Mouse (Mus musculus) heart, embryonic 12.5 days (tissue): ENCODE data around the gene Kdm5a. TPM values are rescaled to one million over a fixed set of nuclear protein-coding genes. Genes with fewer than 3 reads are reported as not detected.

ENCODE experiments used
- ATAC-seq: fragments of 200-750 bp; cut with Nextera tagmentation; 2 replicates; pipeline ENCODE4 v1.8.0; 2017; ENCODE audit warnings: moderate TSS enrichment, moderate library complexity; ENCODE audit not compliant: insufficient number of reproducible peaks, low FRiP score
- H3K27ac ChIP-seq: fragments of 300-500 bp; sonication (generic); 2 replicates; pipeline ENCODE4 v1.5.1; 2016; ENCODE audit warnings: mild to moderate bottlenecking, moderate library complexity; ENCODE audit not compliant: poor library complexity, severe bottlenecking
- H3K27me3 ChIP-seq: fragments of 300-500 bp; sonication (generic); replicated peaks from 2 replicates; pipeline ENCODE4 v1.6.1; 2016; ENCODE audit warnings: mild to moderate bottlenecking, moderate library complexity
- H3K36me3 ChIP-seq: fragments of 300-500 bp; sonication (generic); 2 replicates; pipeline ENCODE4 v1.6.1; 2016; ENCODE audit warnings: mild to moderate bottlenecking, moderate library complexity
- H3K4me1 ChIP-seq: fragments of 300-500 bp; sonication (generic); replicated peaks from 2 replicates; pipeline ENCODE4 v1.6.1; 2016; ENCODE audit warnings: mild to moderate bottlenecking
- H3K4me2 ChIP-seq: fragments of 300-500 bp; sonication (generic); 2 replicates; pipeline ENCODE4 v1.6.1; 2016; ENCODE audit warnings: mild to moderate bottlenecking, moderate library complexity
- H3K4me3 ChIP-seq: fragments of 300-500 bp; sonication (generic); 2 replicates; pipeline ENCODE4 v1.5.1; 2016; ENCODE audit warnings: mild to moderate bottlenecking
- H3K9ac ChIP-seq: fragments of 300-500 bp; sonication (generic); 2 replicates; pipeline ENCODE4 v1.6.1; 2016; ENCODE audit warnings: mild to moderate bottlenecking, moderate library complexity
- H3K9me3 ChIP-seq: fragments of 300-500 bp; sonication (generic); replicated peaks from 2 replicates; pipeline ENCODE4 v1.6.1; 2016; ENCODE audit warnings: mild to moderate bottlenecking, moderate library complexity
- WGBS: fragments of 180-500 bp; shearing (Covaris S2); methylation state at CpG from one replicate; pipeline ENCODE4 v1.1.7; 2016; 5-methylcytosine and 5-hydroxymethylcytosine counted together
- polyA plus RNA-seq: library from polyadenylated mRNA; unstranded; fragments of >200 nt; fragmentation: Nextera tagmentation; extraction: Ambion mirVana; gene quantifications from 2 replicates; pipeline ENCODE4 v1.2.1, GENCODE M21; 2016

Kdm5a gene
- polyA plus RNA-seq, 1 experiment from 2014 or later: 41.7 TPM

DNA sequence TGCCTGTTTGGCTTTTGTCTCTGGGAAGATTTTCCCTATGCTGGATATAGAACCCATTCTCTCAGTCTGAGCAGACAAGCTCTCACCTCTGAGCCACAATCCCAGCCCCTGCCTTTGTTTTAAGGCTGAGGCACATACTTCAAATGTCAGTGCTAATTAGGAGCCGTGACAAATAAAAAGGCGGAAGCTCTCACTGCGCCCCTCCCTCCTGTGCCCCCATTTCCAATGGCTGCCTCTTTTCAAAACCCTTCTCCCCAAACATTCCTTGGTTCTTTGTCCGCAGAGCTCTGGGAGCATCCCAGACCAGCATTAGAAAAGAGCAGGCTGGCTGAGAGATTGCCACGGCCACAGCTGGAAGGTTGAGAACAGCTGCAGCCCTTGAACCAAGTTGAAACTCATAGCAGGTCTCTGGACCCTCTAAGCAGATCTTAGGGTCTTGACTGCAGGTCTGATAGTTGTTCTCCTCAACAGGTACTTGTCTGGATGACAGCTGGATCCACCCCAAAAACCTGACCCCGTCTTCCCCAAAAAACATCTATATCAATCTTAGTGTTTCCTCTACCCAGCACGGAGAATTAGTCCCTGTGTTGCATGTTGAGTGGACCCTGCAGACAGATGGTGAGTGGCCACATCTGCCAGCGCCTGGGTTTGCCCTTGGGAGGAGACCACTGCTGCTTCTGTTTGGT, 108.7 kb downstream of the Kdm5a start:
- peak overlapping the region; percentile 75 for H3K27ac ChIP-seq
- no peaks in the 10 kb centered on the region for H3K36me3 ChIP-seq
- no peak for ATAC-seq
- no peak overlapping the region for H3K4me3 ChIP-seq
- 37% methylated on average over 8 of the region's 8 CpGs for WGBS
- H3K27me3 ChIP-seq: no peaks in the 10 kb centered on the region
- no peak overlapping the region for H3K9ac ChIP-seq
- H3K4me2 ChIP-seq: peak overlapping the region; percentile 40; the same call in 1 of the 2 replicates
- peaks cover 39% of the 10 kb centered on the region for H3K4me1 ChIP-seq
- H3K9me3 ChIP-seq: no peaks in the 10 kb centered on the region

DNA sequence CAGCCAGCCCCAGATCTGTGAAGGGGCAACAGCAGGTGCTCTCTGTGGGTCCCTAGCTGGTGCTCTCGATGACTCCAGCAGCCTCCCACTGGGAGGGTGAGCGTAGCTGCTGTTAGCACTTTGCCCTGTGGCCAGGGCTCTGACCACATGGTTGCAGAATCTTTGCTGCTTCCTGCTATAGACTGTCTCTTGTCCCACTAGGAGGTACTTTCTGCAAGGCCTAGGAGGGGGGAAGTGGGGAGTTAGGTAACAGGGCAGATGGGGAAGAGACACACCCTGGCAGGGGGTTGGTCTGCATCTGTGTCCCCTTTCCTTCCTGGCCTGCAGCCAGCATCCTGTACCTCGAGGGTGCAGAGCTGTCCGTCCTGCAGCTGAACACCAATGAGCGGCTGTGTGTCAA, 109.5 kb downstream of the Kdm5a start:
- Histone ChIP-seq H3K27me3 (no peaks in the 10 kb centered on the region), H3K9me3 (no peaks in the 10 kb centered on the region), H3K4me2 (no peak overlapping the region), H3K4me1 (peaks cover 39% of the 10 kb centered on the region), H3K36me3 (no peaks in the 10 kb centered on the region), H3K27ac (no peak overlapping the region), H3K9ac (no peak overlapping the region), H3K4me3 (no peak overlapping the region)
- no peak for ATAC-seq
- 40% methylated on average over 5 of the region's 5 CpGs for WGBS

GRCm38 (mm10) chr6:120475288-120475687, 111.4 kb downstream of the Kdm5a start:
- no peaks in the 10 kb centered on the region for H3K27me3 ChIP-seq
- 83% methylated on average over 8 of the region's 8 CpGs for WGBS

DNA sequence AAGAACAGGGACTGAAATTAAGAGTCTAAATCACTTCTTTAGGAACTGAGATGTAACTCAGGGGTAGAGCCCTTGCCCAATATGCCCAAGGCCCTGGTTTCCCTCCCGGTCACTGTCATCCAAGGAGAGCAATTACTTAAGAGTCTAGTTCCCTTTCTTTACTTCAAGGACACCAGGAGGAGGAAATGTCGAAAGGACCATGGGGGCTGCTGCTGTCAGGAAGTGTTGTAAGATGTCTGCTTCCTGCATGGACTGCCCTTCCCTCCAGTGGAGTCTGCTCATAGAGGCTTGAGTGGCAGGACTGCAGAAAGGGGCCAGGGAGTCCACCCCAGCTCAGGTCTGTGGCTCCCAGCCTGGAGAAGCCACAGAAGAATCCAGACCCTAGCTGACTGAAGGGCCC, 115.4 kb downstream of the Kdm5a start:
- WGBS: 72% methylated on average over 2 of the region's 2 CpGs
- Histone ChIP-seq H3K4me1 (peaks cover 12% of the 10 kb centered on the region), H3K9me3 (no peaks in the 10 kb centered on the region), H3K27me3 (peaks cover 6% of the 10 kb centered on the region; the same call in 1 of the 2 replicates), H3K9ac (no peak overlapping the region), H3K36me3 (peaks cover 7% of the 10 kb centered on the region; the same call in 1 of the 2 replicates), H3K27ac (no peak overlapping the region), H3K4me3 (no peak overlapping the region), H3K4me2 (no peak overlapping the region)
- ATAC-seq: no peak

More at GRCm38 (mm10) chr6:120475288-120475687, 111.4 kb downstream of the Kdm5a start:
- Histone ChIP-seq H3K9me3 (no peaks in the 10 kb centered on the region), H3K4me1 (peaks cover 34% of the 10 kb centered on the region), H3K27ac (no peak overlapping the region), H3K36me3 (no peaks in the 10 kb centered on the region), H3K9ac (no peak overlapping the region), H3K4me2 (no peak overlapping the region), H3K4me3 (no peak overlapping the region)
- ATAC-seq: no peak

DNA sequence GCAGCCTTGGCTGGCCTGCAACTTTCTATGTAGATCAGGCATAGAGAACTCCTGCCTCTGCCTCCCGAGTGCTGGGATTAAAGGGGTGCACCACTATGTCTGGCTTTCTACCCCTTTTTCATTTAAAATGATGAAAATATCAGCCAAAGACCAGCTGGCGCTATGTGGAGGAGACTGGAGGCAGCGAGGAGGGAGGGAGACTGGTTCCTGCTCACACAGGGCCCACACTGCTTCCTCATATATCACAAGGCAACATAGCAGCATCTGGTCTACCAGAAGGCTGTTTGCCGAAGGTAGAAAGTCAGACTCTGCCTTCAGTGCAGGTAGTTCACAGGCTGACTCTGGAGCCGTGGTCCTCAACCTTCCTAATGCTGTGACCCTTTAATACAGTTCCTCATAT, 116.4 kb downstream of the Kdm5a start:
- Histone ChIP-seq H3K9ac (no peak overlapping the region), H3K4me1 (peaks cover 18% of the 10 kb centered on the region), H3K4me3 (no peak overlapping the region), H3K27me3 (peaks cover 6% of the 10 kb centered on the region; the same call in 1 of the 2 replicates), H3K27ac (no peak overlapping the region), H3K4me2 (no peak overlapping the region), H3K36me3 (peaks cover 7% of the 10 kb centered on the region; the same call in 1 of the 2 replicates), H3K9me3 (no peaks in the 10 kb centered on the region)
- 84% methylated on average over 5 of the region's 5 CpGs for WGBS
- no peak for ATAC-seq

- peaks cover 7% of the 10 kb centered on the region; the same call in 1 of the 2 replicates for H3K36me3 ChIP-seq
- ATAC-seq: no peak
- H3K4me3 ChIP-seq: no peak overlapping the region
- H3K4me2 ChIP-seq: no peak overlapping the region
- WGBS: 90% methylated on average over 6 of the region's 6 CpGs
- peaks cover 6% of the 10 kb centered on the region; the same call in 1 of the 2 replicates for H3K27me3 ChIP-seq
- H3K4me1 ChIP-seq: peaks cover 18% of the 10 kb centered on the region
- no peak overlapping the region for H3K27ac ChIP-seq
- H3K9ac ChIP-seq: no peak overlapping the region
- no peaks in the 10 kb centered on the region for H3K9me3 ChIP-seq
These were observed 117.6 kb downstream of the Kdm5a start for GRCm38 (mm10) chr6:120481538-120481937.

- ATAC-seq: no peak
- Histone ChIP-seq H3K27me3 (peaks cover 6% of the 10 kb centered on the region; the same call in 1 of the 2 replicates), H3K9ac (no peak overlapping the region), H3K9me3 (no peaks in the 10 kb centered on the region), H3K4me1 (peaks cover 18% of the 10 kb centered on the region), H3K27ac (no peak overlapping the region), H3K4me3 (no peak overlapping the region), H3K36me3 (peaks cover 7% of the 10 kb centered on the region; the same call in 1 of the 2 replicates), H3K4me2 (no peak overlapping the region)
- WGBS: 88% methylated on average over 14 of the region's 14 CpGs
These were observed 118.1 kb downstream of the Kdm5a start for GRCm38 (mm10) chr6:120482021-120482420.

- Histone ChIP-seq H3K27me3 (peaks cover 6% of the 10 kb centered on the region; the same call in 1 of the 2 replicates), H3K4me3 (no peak overlapping the region), H3K36me3 (peaks cover 7% of the 10 kb centered on the region; the same call in 1 of the 2 replicates), H3K4me1 (peaks cover 18% of the 10 kb centered on the region), H3K27ac (no peak overlapping the region), H3K9ac (peak overlapping the region; percentile 29; the same call in 1 of the 2 replicates), H3K9me3 (no peaks in the 10 kb centered on the region), H3K4me2 (peak overlapping the region; percentile 58)
- 31% methylated on average over 6 of the region's 6 CpGs for WGBS
- no peak for ATAC-seq
These were observed 118.8 kb downstream of the Kdm5a start for GRCm38 (mm10) chr6:120482756-120483155.

DNA sequence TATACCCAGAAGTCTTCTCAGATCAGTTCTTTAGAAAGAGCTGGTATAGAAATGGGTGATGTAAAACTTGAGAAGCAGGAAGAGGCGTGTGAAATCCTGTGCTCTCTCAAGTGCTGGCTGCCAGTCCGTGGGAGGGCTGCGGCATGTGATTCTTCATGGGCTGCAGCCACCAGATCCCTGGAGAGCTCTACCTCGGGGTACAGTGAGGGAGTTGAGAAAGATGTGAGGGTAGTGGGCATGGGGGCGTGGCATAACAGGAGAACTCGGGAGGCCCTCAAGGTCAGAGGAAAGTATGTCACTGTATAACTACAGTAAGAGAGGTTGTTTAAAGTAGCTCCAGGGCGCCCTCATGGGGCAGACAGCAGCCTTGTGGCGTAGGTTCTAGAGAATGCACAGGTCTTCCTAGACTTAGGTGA, 119.3 kb downstream of the Kdm5a start:
- H3K9ac ChIP-seq: peak overlapping the region; percentile 29; the same call in 1 of the 2 replicates
- H3K27ac ChIP-seq: no peak overlapping the region
- H3K4me1 ChIP-seq: peaks cover 18% of the 10 kb centered on the region
- 22% methylated on average over 8 of the region's 8 CpGs for WGBS
- no peaks in the 10 kb centered on the region for H3K9me3 ChIP-seq
- ATAC-seq: peak; percentile 60; the same call in 1 of the 2 replicates
- peak overlapping the region; percentile 21; the same call in 1 of the 2 replicates for H3K4me3 ChIP-seq
- H3K4me2 ChIP-seq: peak overlapping the region; percentile 58
- peaks cover 7% of the 10 kb centered on the region; the same call in 1 of the 2 replicates for H3K36me3 ChIP-seq
- peaks cover 6% of the 10 kb centered on the region; the same call in 1 of the 2 replicates for H3K27me3 ChIP-seq

- Histone ChIP-seq H3K36me3 (peaks cover 7% of the 10 kb centered on the region; the same call in 1 of the 2 replicates), H3K9ac (no peak overlapping the region), H3K4me3 (no peak overlapping the region), H3K4me2 (no peak overlapping the region), H3K27me3 (peaks cover 7% of the 10 kb centered on the region; the same call in 1 of the 2 replicates), H3K9me3 (no peaks in the 10 kb centered on the region), H3K4me1 (peaks cover 13% of the 10 kb centered on the region), H3K27ac (no peak overlapping the region)
- WGBS: 33% methylated on average over 3 of the region's 3 CpGs
- no peak for ATAC-seq
These were observed 121.1 kb downstream of the Kdm5a start for GRCm38 (mm10) chr6:120485038-120485437.

DNA sequence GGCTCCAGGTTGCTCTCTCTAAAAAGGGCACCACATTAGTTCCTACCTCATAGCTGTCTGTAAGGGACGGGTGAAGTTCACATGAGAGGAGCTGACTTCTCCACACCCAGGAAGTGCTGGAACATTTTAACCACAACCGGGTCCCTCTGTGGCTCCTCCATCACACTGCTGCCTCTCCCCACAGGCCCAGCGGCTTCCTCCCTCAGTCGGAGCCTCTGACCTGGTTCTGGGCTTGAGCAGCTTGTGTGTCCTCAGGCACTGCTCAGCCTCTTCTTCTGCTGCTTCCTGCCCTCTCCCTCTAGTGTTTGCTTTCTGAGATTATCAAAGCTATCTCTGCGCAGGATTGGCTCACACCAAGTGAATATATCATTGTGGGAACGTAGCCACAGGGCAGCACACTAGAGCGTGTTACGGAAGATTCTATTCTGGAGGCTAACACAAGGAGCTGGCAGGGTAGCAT, 122.2 kb downstream of the Kdm5a start:
- no peak for ATAC-seq
- Histone ChIP-seq H3K36me3 (peaks cover 7% of the 10 kb centered on the region; the same call in 1 of the 2 replicates), H3K9ac (no peak overlapping the region), H3K9me3 (no peaks in the 10 kb centered on the region), H3K27ac (no peak overlapping the region), H3K4me2 (no peak overlapping the region), H3K27me3 (peaks cover 17% of the 10 kb centered on the region), H3K4me3 (no peak overlapping the region), H3K4me1 (peaks cover 13% of the 10 kb centered on the region)
- 57% methylated on average over 8 of the region's 8 CpGs for WGBS
